Mouse (Mus musculus) limb, embryonic 11.5 days (tissue): Measurements from ENCODE around the gene Adarb1. TPM values are rescaled to one million over a fixed set of nuclear protein-coding genes. Genes with fewer than 3 reads are reported as not detected.

Experiments
- ATAC-seq: fragments of 200-750 bp; cut with Nextera tagmentation; 2 replicates; pipeline ENCODE4 v1.8.0; 2017; ENCODE audit warnings: low read depth; ENCODE audit not compliant: insufficient number of reproducible peaks, low FRiP score, low TSS enrichment
- DNase-seq: peaks from one replicate; pipeline ENCODE4 v3.0.0-alpha.2; 2015; ENCODE audit warnings: low spot score
- H3K27ac ChIP-seq: fragments of 300-500 bp; sonication (generic); replicated peaks from 2 replicates; pipeline ENCODE4 v1.5.1; 2014; ENCODE audit warnings: low read depth, mild to moderate bottlenecking, low read length
- H3K27me3 ChIP-seq: fragments of 300-500 bp; sonication (generic); 2 replicates; pipeline ENCODE4 v1.6.1; 2014; ENCODE audit warnings: mild to moderate bottlenecking, low read length, mixed read lengths; ENCODE audit not compliant: control insufficient read depth, insufficient read depth
- H3K36me3 ChIP-seq: fragments of 300-500 bp; sonication (generic); 2 replicates; pipeline ENCODE4 v1.6.1; 2014; ENCODE audit warnings: mild to moderate bottlenecking, low read length, moderate library complexity, mixed read lengths; ENCODE audit not compliant: control insufficient read depth, insufficient read depth
- H3K4me1 ChIP-seq: fragments of 300-500 bp; sonication (generic); 2 replicates; pipeline ENCODE4 v1.6.1; 2014; ENCODE audit warnings: low read length, mixed read lengths; ENCODE audit not compliant: control insufficient read depth, insufficient read depth
- H3K4me2 ChIP-seq: fragments of 300-500 bp; sonication (generic); 2 replicates; pipeline ENCODE4 v1.6.1; 2014; ENCODE audit warnings: low read depth, mild to moderate bottlenecking, moderate library complexity; ENCODE audit not compliant: severe bottlenecking
- H3K4me3 ChIP-seq: fragments of 300-500 bp; sonication (generic); 2 replicates; pipeline ENCODE4 v1.5.1; 2014; ENCODE audit warnings: low read depth, low read length
- H3K9ac ChIP-seq: fragments of 300-500 bp; sonication (generic); 2 replicates; pipeline ENCODE4 v1.6.1; 2014; ENCODE audit warnings: mild to moderate bottlenecking, low read length
- H3K9me3 ChIP-seq: fragments of 300-500 bp; sonication (generic); 2 replicates; pipeline ENCODE4 v1.6.1; 2016; ENCODE audit warnings: low read length; ENCODE audit not compliant: control insufficient read depth
- WGBS: fragments of 180-500 bp; shearing (Covaris S2); extraction: QIAGEN DNeasy Blood & Tissue Kit; methylation state at CpG from one replicate; pipeline ENCODE4 v1.1.7; 2014; 5-methylcytosine and 5-hydroxymethylcytosine counted together
- polyA plus RNA-seq: library from polyadenylated mRNA; unstranded; fragments of >200 nt; fragmentation: Nextera tagmentation; extraction: Ambion mirVana; gene quantifications from 2 replicates; pipeline ENCODE4 v1.2.1, GENCODE M21; 2014

The Adarb1 gene
- polyA plus RNA-seq, 1 experiment from 2014 or later: 4.0 TPM

- Histone ChIP-seq H3K9me3 (no peaks in the 10 kb centered on the region), H3K4me2 (no peak overlapping the region), H3K9ac (no peak overlapping the region), H3K27ac (no peak overlapping the region), H3K27me3 (no peaks in the 10 kb centered on the region), H3K4me1 (no peaks in the 10 kb centered on the region), H3K36me3 (no peaks in the 10 kb centered on the region), H3K4me3 (no peak overlapping the region)
- WGBS: 90% methylated on average over 6 of the region's 6 CpGs
- no peak for ATAC-seq
- no peak for DNase-seq
These were observed 27.0 kb downstream of the Adarb1 start for GRCm38 (mm10) chr10:77391072-77391471.

- ATAC-seq (no peak), DNase-seq (no peak)
- Histone ChIP-seq H3K4me3 (no peak overlapping the region), H3K36me3 (no peaks in the 10 kb centered on the region), H3K4me2 (no peak overlapping the region), H3K27ac (no peak overlapping the region), H3K9me3 (no peaks in the 10 kb centered on the region), H3K27me3 (no peaks in the 10 kb centered on the region), H3K4me1 (no peaks in the 10 kb centered on the region), H3K9ac (no peak overlapping the region)
- 71% methylated on average over 1 of the region's 1 CpGs for WGBS
These were observed 30.5 kb downstream of the Adarb1 start for GRCm38 (mm10) chr10:77387558-77387957.

- Histone ChIP-seq H3K9ac (no peak overlapping the region), H3K9me3 (no peaks in the 10 kb centered on the region), H3K4me1 (no peaks in the 10 kb centered on the region), H3K4me2 (no peak overlapping the region), H3K27ac (no peak overlapping the region), H3K36me3 (no peaks in the 10 kb centered on the region), H3K27me3 (no peaks in the 10 kb centered on the region), H3K4me3 (no peak overlapping the region)
- 90% methylated on average over 4 of the region's 4 CpGs for WGBS
- ATAC-seq: no peak
- no peak for DNase-seq
These were observed 32.3 kb downstream of the Adarb1 start for GRCm38 (mm10) chr10:77385731-77386130.

GRCm38 (mm10) chr10:77383045-77383444 lies 35.0 kb downstream of the Adarb1 start:
- no peak overlapping the region for H3K4me3 ChIP-seq
- H3K27ac ChIP-seq: no peak overlapping the region
- H3K27me3 ChIP-seq: no peaks in the 10 kb centered on the region
- H3K9me3 ChIP-seq: no peaks in the 10 kb centered on the region
- WGBS: 92% methylated on average over 8 of the region's 8 CpGs
- no peaks in the 10 kb centered on the region for H3K36me3 ChIP-seq
- H3K4me1 ChIP-seq: no peaks in the 10 kb centered on the region
- DNase-seq (no peak), ATAC-seq (no peak)
- no peak overlapping the region for H3K9ac ChIP-seq
- H3K4me2 ChIP-seq: no peak overlapping the region

GRCm38 (mm10) chr10:77381191-77381590 lies 36.9 kb downstream of the Adarb1 start:
- Histone ChIP-seq H3K27ac (no peak overlapping the region), H3K4me3 (no peak overlapping the region), H3K36me3 (no peaks in the 10 kb centered on the region), H3K4me1 (no peaks in the 10 kb centered on the region), H3K4me2 (no peak overlapping the region), H3K9ac (no peak overlapping the region), H3K27me3 (no peaks in the 10 kb centered on the region), H3K9me3 (no peaks in the 10 kb centered on the region)
- ATAC-seq (no peak), DNase-seq (no peak)
- 56% methylated on average over 2 of the region's 2 CpGs for WGBS

GRCm38 (mm10) chr10:77380716-77381115 lies 37.4 kb downstream of the Adarb1 start:
- H3K4me3 ChIP-seq: no peak overlapping the region
- H3K9me3 ChIP-seq: no peaks in the 10 kb centered on the region
- DNase-seq (no peak), ATAC-seq (no peak)
- no peaks in the 10 kb centered on the region for H3K36me3 ChIP-seq
- H3K4me1 ChIP-seq: no peaks in the 10 kb centered on the region
- H3K9ac ChIP-seq: no peak overlapping the region
- no peak overlapping the region for H3K4me2 ChIP-seq
- whole genome bisulfite sequencing: 82% methylated on average over 6 of the region's 6 CpGs
- no peaks in the 10 kb centered on the region for H3K27me3 ChIP-seq
- no peak overlapping the region for H3K27ac ChIP-seq

GRCm38 (mm10) chr10:77379199-77379598 lies 38.9 kb downstream of the Adarb1 start:
- no peaks in the 10 kb centered on the region for H3K4me1 ChIP-seq
- H3K4me2 ChIP-seq: no peak overlapping the region
- no peaks in the 10 kb centered on the region for H3K36me3 ChIP-seq
- H3K9me3 ChIP-seq: no peaks in the 10 kb centered on the region
- no peak overlapping the region for H3K27ac ChIP-seq
- H3K27me3 ChIP-seq: no peaks in the 10 kb centered on the region
- no peak for DNase-seq
- no peak for ATAC-seq
- H3K4me3 ChIP-seq: no peak overlapping the region
- no peak overlapping the region for H3K9ac ChIP-seq
- WGBS: 95% methylated on average over 4 of the region's 4 CpGs

GRCm38 (mm10) chr10:77376056-77376455 lies 42.0 kb downstream of the Adarb1 start:
- Histone ChIP-seq H3K4me2 (no peak overlapping the region), H3K36me3 (no peaks in the 10 kb centered on the region), H3K27me3 (no peaks in the 10 kb centered on the region), H3K9ac (no peak overlapping the region), H3K4me1 (no peaks in the 10 kb centered on the region), H3K27ac (no peak overlapping the region), H3K9me3 (no peaks in the 10 kb centered on the region), H3K4me3 (no peak overlapping the region)
- WGBS: 86% methylated on average over 1 of the region's 1 CpGs
- ATAC-seq (no peak), DNase-seq (no peak)

GRCm38 (mm10) chr10:77374948-77375347 lies 43.1 kb downstream of the Adarb1 start:
- no peak overlapping the region for H3K4me2 ChIP-seq
- H3K4me1 ChIP-seq: no peaks in the 10 kb centered on the region
- WGBS: 88% methylated on average over 1 of the region's 1 CpGs
- H3K4me3 ChIP-seq: no peak overlapping the region
- DNase-seq (no peak), ATAC-seq (no peak)
- no peak overlapping the region for H3K27ac ChIP-seq
- H3K9ac ChIP-seq: no peak overlapping the region
- H3K9me3 ChIP-seq: no peaks in the 10 kb centered on the region
- no peaks in the 10 kb centered on the region for H3K27me3 ChIP-seq
- no peaks in the 10 kb centered on the region for H3K36me3 ChIP-seq
